Mouse (Mus musculus) CH12.LX (cell line): ENCODE results near the gene Dcaf8. TPM values are rescaled to one million over a fixed set of nuclear protein-coding genes. Genes with fewer than 3 reads are reported as not detected.
A peak's percentile ranks its signal among the peaks of the same experiment; 100 is the strongest.

Source experiments
- DNase-seq: peaks from one replicate; pipeline ENCODE4 v3.0.0-alpha.2; 2013; ENCODE audit errors: extremely low read depth
- H3K27ac ChIP-seq: 2 replicates; pipeline ENCODE4 v1.5.1; 2012; ENCODE audit warnings: low read depth, mild to moderate bottlenecking, control low read depth, moderate library complexity; ENCODE audit not compliant: insufficient read depth
- H3K27me3 ChIP-seq: replicated peaks from 2 replicates; pipeline ENCODE3; 2012; ENCODE audit warnings: inconsistent platforms
- H3K36me3 ChIP-seq, 2 experiments: replicated peaks in 1 of 2; 2 replicates each; pipeline versions ENCODE3 to v1.6.1; 2012; ENCODE audit warnings: inconsistent platforms in 1 of 2, low read length in 1 of 2, mild to moderate bottlenecking in 1 of 2, mixed read lengths in 1 of 2, moderate library complexity in 1 of 2; ENCODE audit not compliant: control insufficient read depth in 1 of 2, insufficient read depth in 1 of 2
- H3K4me1 ChIP-seq, 2 experiments: 2 replicates each; pipeline ENCODE4 v1.6.1; 2012; ENCODE audit warnings: inconsistent platforms in 1 of 2, moderate library complexity in 1 of 2; ENCODE audit not compliant: insufficient read depth in 2 of 2, control insufficient read depth in 1 of 2
- H3K4me2 ChIP-seq: 2 replicates; pipeline ENCODE4 v1.6.1; 2012; ENCODE audit warnings: low read depth, mild to moderate bottlenecking, control low read depth; ENCODE audit not compliant: poor library complexity, insufficient read depth, severe bottlenecking
- H3K4me3 ChIP-seq, 3 experiments: fragments of 150-350 bp in 1 of 3; sonication (generic) in 1 of 3; replicated peaks in 1 of 3; 2 replicates each; pipeline versions ENCODE3 to v1.5.1; 2011 to 2012; ENCODE audit warnings: low read depth in 2 of 3, low read length in 2 of 3, mild to moderate bottlenecking in 2 of 3, moderate library complexity in 2 of 3, control low read depth in 1 of 3, improper control_type of control experiment in 1 of 3, inconsistent platforms in 1 of 3, mixed read lengths in 1 of 3; ENCODE audit not compliant: poor library complexity in 1 of 3
- H3K79me2 ChIP-seq: replicated peaks from 2 replicates; pipeline ENCODE4 v1.6.1; 2012; ENCODE audit warnings: mild to moderate bottlenecking, moderate library complexity; ENCODE audit not compliant: control insufficient read depth, poor library complexity, insufficient read depth, severe bottlenecking; ENCODE audit errors: extremely low read depth
- H3K9ac ChIP-seq: 2 replicates; pipeline ENCODE4 v1.6.1; 2012; ENCODE audit warnings: low read depth, mild to moderate bottlenecking, control low read depth, moderate library complexity; ENCODE audit not compliant: insufficient read depth
- H3K9me3 ChIP-seq: replicated peaks from 2 replicates; pipeline ENCODE3; 2012; ENCODE audit warnings: low read length, inconsistent platforms, mixed read lengths
- CTCF ChIP-seq, 2 experiments: IDR thresholded peaks in 1 of 2; conservative IDR thresholded peaks in 1 of 2; 2 replicates each; pipeline ENCODE4 v1.5.1; 2011 to 2012; ENCODE audit warnings: low read depth in 2 of 2, low read length in 2 of 2, improper control_type of control experiment in 1 of 2, inconsistent platforms in 1 of 2, mild to moderate bottlenecking in 1 of 2, moderate library complexity in 1 of 2
- E2F4 ChIP-seq: IDR thresholded peaks from 2 replicates; pipeline ENCODE4 v1.6.1; 2011; ENCODE audit warnings: low read depth, low read length, improper control_type of control experiment; ENCODE audit not compliant: insufficient replicate concordance
- HCFC1 ChIP-seq: IDR thresholded peaks from 2 replicates; pipeline ENCODE4 v1.6.1; 2012; ENCODE audit warnings: low read depth, mild to moderate bottlenecking, inconsistent platforms, low read length, improper control_type of control experiment
- IRF4 ChIP-seq: IDR thresholded peaks from 2 replicates; pipeline ENCODE4 v1.6.1; 2014; ENCODE audit warnings: low read depth, mild to moderate bottlenecking, inconsistent platforms, low read length, improper control_type of control experiment
- MAX ChIP-seq: IDR thresholded peaks from 2 replicates; pipeline ENCODE4 v1.6.1; 2011; ENCODE audit warnings: low read length, improper control_type of control experiment
- MXI1 ChIP-seq: IDR thresholded peaks from 2 replicates; pipeline ENCODE4 v1.6.1; 2011; ENCODE audit warnings: mild to moderate bottlenecking, low read depth, low read length, improper control_type of control experiment
- NELFE ChIP-seq: IDR thresholded peaks from 2 replicates; pipeline ENCODE4 v1.6.1; 2011; ENCODE audit warnings: low read depth, low read length, improper control_type of control experiment
- POLR2A ChIP-seq: IDR thresholded peaks from 2 replicates; pipeline ENCODE4 v1.6.1; 2011; ENCODE audit warnings: low read depth, mild to moderate bottlenecking, improper control_type of control experiment, low read length
- POLR2AphosphoS2 ChIP-seq: IDR thresholded peaks from 2 replicates; pipeline ENCODE4 v1.6.1; 2011; ENCODE audit warnings: low read depth, low read length, improper control_type of control experiment
- RAD21 ChIP-seq: IDR thresholded peaks from 2 replicates; pipeline ENCODE4 v1.6.1; 2011; ENCODE audit warnings: low read depth, mild to moderate bottlenecking, low read length, improper control_type of control experiment, moderate library complexity
- SIN3A ChIP-seq: IDR thresholded peaks from 2 replicates; pipeline ENCODE4 v1.6.1; 2012; ENCODE audit warnings: low read length, improper control_type of control experiment, inconsistent platforms
- SMC3 ChIP-seq: IDR thresholded peaks from 2 replicates; pipeline ENCODE4 v1.6.1; 2011; ENCODE audit warnings: low read depth, low read length, improper control_type of control experiment
- USF2 ChIP-seq: conservative IDR thresholded peaks from 2 replicates; pipeline ENCODE4 v1.6.1; 2011; ENCODE audit warnings: low read depth, low read length, improper control_type of control experiment
- ZC3H11A ChIP-seq: IDR thresholded peaks from 2 replicates; pipeline ENCODE4 v1.6.1; 2012; ENCODE audit warnings: low read depth, mild to moderate bottlenecking, inconsistent platforms, low read length, improper control_type of control experiment
- dilution Hi-C: fragments of 300-500 bp; cut with MboI; formaldehyde crosslinking; loops from 2 replicates; pipeline ENCODE4 v1.14.3; 2020; ENCODE audit warnings: low sequenced_read_pairs; ENCODE audit not compliant: extremely low pct_unique_long_range_greater_than_20kb, extremely low pct_ligation_motif_present
- in situ Hi-C: fragments of 300-500 bp; cut with MboI; formaldehyde crosslinking; loops from 3 replicates; pipeline ENCODE4 v1.14.3; 2019; ENCODE audit warnings: low sequenced_read_pairs, low pct_ligation_motif_present, low pct_unique_long_range_greater_than_20kb, mixed read lengths
- polyA plus RNA-seq: library from polyadenylated mRNA; unstranded; fragments of >175 nt; gene quantifications from 2 replicates; pipeline ENCODE4 v1.2.1, GENCODE M21; 2012; ENCODE audit warnings: low read depth; ENCODE audit not compliant: insufficient read length
- total RNA-seq, 2 experiments: library from RNA; depleted of rRNA; stranded (reverse); fragments of 300-350 nt in 1 of 2; fragments of >200 nt in 1 of 2; gene quantifications; 2 replicates each; pipeline ENCODE4 v1.2.3; 2012 to 2014

Dcaf8 gene
- total and polyA plus RNA-seq, 3 experiments, result 46.2 to 77.2 (median 58.5) TPM

GRCm38 (mm10) chr1:172186401-172187289 is 38.8 kb downstream of the Dcaf8 start:
- Histone ChIP-seq H3K27ac (no peak overlapping the region), H3K27me3 (no peaks in the 10 kb centered on the region), H3K4me2 (no peak overlapping the region), H3K9ac (no peak overlapping the region), H3K4me3 (no peak overlapping the region), H3K36me3 (peaks cover 60 to 91% of the 10 kb centered on the region in 2 experiments), H3K9me3 (no peaks in the 10 kb centered on the region), H3K79me2 (no peaks in the 10 kb centered on the region), H3K4me1 (no peaks in the 10 kb centered on the region)
- no peak for TF ChIP-seq MAX
- TF ChIP-seq NELFE, result no peak
- TF ChIP-seq E2F4, result no peak
- peak; percentile 28 for TF ChIP-seq RAD21
- TF ChIP-seq ZC3H11A, result no peak
- no peak for TF ChIP-seq SIN3A
- TF ChIP-seq SMC3, result peak; percentile 54
- peak in 1 of 2 experiments; percentile 58; a peak in 2 of 4 replicates for TF ChIP-seq CTCF (conservative IDR thresholded peaks at IDR 0.05 in 1 of 2, IDR thresholded peaks at IDR 0.05 in 1 of 2; ENCODE audit: low read depth in 2 of 2, low read length in 2 of 2)
- DNase-seq, result peak; percentile 39
- dilution Hi-C loops, result no loop called here
- in situ Hi-C loops, result no loop called here

- H3K36me3 ChIP-seq, result peaks cover 70 to 92% of the 10 kb centered on the region in 2 experiments
- TF ChIP-seq HCFC1 (no peak), SMC3 (peak; percentile 32; the same call in 1 of the 2 replicates), RAD21 (peak; percentile 6), IRF4 (no peak), CTCF (conservative IDR thresholded peaks at IDR 0.05 in 1 of 2, IDR thresholded peaks at IDR 0.05 in 1 of 2; ENCODE audit: low read depth in 2 of 2, low read length in 2 of 2) (peak; percentile 47 to 51; a peak in 3 of 4 replicates)
- no peaks in the 10 kb centered on the region for H3K27me3 ChIP-seq
These were observed 41.0 kb downstream of the Dcaf8 start for GRCm38 (mm10) chr1:172188891-172189290.

GRCm38 (mm10) chr1:172191578-172191977 is 43.7 kb downstream of the Dcaf8 start:
- H3K4me1 ChIP-seq, result no peaks in the 10 kb centered on the region
- no peak overlapping the region for H3K4me3 ChIP-seq
- TF ChIP-seq RAD21, result no peak; the same call in 1 of the 2 replicates
- no peak for TF ChIP-seq POLR2A
- TF ChIP-seq NELFE, result no peak
- no peak for TF ChIP-seq MXI1
- no peak for TF ChIP-seq IRF4
- no peak for TF ChIP-seq MAX
- no peak for TF ChIP-seq ZC3H11A
- no peak for TF ChIP-seq POLR2AphosphoS2
- TF ChIP-seq USF2, result no peak
- H3K9me3 ChIP-seq, result no peaks in the 10 kb centered on the region
- peaks cover 82 to 94% of the 10 kb centered on the region in 2 experiments for H3K36me3 ChIP-seq
- no peak for DNase-seq
- no peak overlapping the region for H3K9ac ChIP-seq
- H3K27me3 ChIP-seq, result no peaks in the 10 kb centered on the region
- dilution Hi-C loops, result no loop called here
- in situ Hi-C loops, result no loop called here
- H3K4me2 ChIP-seq, result no peak overlapping the region
- no peak overlapping the region for H3K27ac ChIP-seq
- no peaks in the 10 kb centered on the region for H3K79me2 ChIP-seq

More at GRCm38 (mm10) chr1:172188891-172189290, 41.0 kb downstream of the Dcaf8 start:
- H3K4me1 ChIP-seq, result no peaks in the 10 kb centered on the region
- no peak overlapping the region for H3K4me2 ChIP-seq
- dilution Hi-C loops (no loop called here), in situ Hi-C loops (no loop called here)
- H3K4me3 ChIP-seq, result no peak overlapping the region
- H3K9ac ChIP-seq, result no peak overlapping the region
- DNase-seq, result peak; percentile 29
- H3K27ac ChIP-seq, result no peak overlapping the region
- H3K9me3 ChIP-seq, result no peaks in the 10 kb centered on the region
- H3K79me2 ChIP-seq, result no peaks in the 10 kb centered on the region
